Mouse (Mus musculus): ENCODE data around the gene Ttc14. TPM values are rescaled to one million over a fixed set of nuclear protein-coding genes. Genes with fewer than 3 reads are reported as not detected.

The Ttc14 gene
- polyA plus RNA-seq, 1 experiment from 2014 or later = 46.8 TPM

DNA sequence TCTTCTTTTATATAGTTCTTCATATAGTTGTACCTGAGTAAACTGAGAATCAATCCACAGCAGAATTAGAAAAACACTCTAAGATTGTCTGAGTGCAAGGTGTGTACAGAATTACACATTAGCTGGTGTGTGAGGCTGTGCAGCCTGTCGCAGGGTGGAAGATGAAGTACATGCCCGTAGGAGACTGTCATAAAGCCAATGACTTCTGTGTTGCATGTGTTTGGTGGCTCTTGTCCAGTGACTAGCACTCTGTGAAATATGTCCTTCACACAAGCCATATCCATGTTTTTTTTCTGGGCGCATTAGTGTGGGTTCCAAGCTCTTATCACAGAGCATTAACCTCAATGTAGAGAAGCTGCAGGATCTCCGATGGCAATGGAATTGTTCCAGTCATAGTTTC is 51.2 kb downstream of the Ttc14 start:
- no peak overlapping the region for H3K27ac ChIP-seq
- H3K4me3 ChIP-seq = no peak overlapping the region
- no peaks in the 10 kb centered on the region for H3K4me1 ChIP-seq (replicated peaks)
- WGBS = 77% methylated on average over 4 of the region's 4 CpGs
- H3K9me3 ChIP-seq (replicated peaks) = no peaks in the 10 kb centered on the region
- no peaks in the 10 kb centered on the region for H3K36me3 ChIP-seq
- no peak overlapping the region for H3K9ac ChIP-seq
- ATAC-seq (replicated peaks; ENCODE audit: insufficient number of reproducible peaks, insufficient read depth, low FRiP score, low read depth) = no peak
- H3K27me3 ChIP-seq = no peaks in the 10 kb centered on the region
- no peak overlapping the region for H3K4me2 ChIP-seq

DNA sequence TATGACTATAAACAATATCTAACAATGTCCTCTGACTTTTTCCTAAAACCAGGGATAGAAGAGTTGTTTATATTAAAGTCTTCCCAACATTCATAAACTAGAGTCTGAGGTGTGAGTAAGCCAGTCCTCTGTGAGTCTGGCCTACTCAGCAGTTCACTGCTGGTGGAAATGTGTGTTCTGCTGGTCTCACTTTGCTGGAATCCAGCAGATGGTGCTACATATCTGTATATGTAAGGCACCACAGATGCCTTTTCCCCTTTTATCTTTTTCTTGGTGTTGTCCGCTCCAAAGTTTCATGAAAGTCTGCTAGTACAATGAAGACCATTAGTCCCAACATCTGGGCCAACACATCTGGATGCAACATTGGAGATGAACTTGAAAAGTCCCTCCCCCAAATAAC is 53.4 kb downstream of the Ttc14 start:
- H3K4me1 ChIP-seq (replicated peaks) = no peaks in the 10 kb centered on the region
- H3K36me3 ChIP-seq = no peaks in the 10 kb centered on the region
- H3K4me3 ChIP-seq = no peak overlapping the region
- no peak overlapping the region for H3K9ac ChIP-seq
- H3K27me3 ChIP-seq = no peaks in the 10 kb centered on the region
- WGBS = 53% methylated on average over 1 of the region's 1 CpGs
- no peak for ATAC-seq (replicated peaks; ENCODE audit: insufficient number of reproducible peaks, insufficient read depth, low FRiP score, low read depth)
- H3K27ac ChIP-seq = no peak overlapping the region
- H3K4me2 ChIP-seq = no peak overlapping the region
- H3K9me3 ChIP-seq (replicated peaks) = no peaks in the 10 kb centered on the region

DNA sequence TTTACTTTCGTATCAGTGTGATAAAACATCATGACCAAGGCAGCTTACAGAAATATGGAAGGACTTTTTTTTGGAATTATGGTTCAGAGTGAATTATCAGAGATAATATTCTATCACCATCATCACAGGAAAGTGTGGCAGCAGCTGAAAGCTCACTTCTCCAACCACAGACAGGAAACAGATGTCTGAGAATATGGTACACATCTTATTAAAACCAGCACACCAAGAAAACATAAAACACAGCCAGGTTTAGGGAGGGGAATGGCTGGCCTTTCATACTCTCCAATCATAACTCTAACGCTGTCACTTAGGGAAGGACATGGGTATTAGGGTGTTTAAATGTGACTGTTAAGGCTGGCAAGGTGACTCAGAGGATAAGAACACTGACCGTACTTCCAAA is 59.3 kb downstream of the Ttc14 start:
- Histone ChIP-seq H3K27me3 (no peaks in the 10 kb centered on the region), H3K9ac (no peak overlapping the region), H3K36me3 (no peaks in the 10 kb centered on the region), H3K9me3 (replicated peaks) (no peaks in the 10 kb centered on the region), H3K4me3 (no peak overlapping the region), H3K4me1 (replicated peaks) (no peaks in the 10 kb centered on the region), H3K27ac (no peak overlapping the region), H3K4me2 (no peak overlapping the region)
- WGBS = 80% methylated on average over 3 of the region's 3 CpGs
- no peak for ATAC-seq (replicated peaks; ENCODE audit: insufficient number of reproducible peaks, insufficient read depth, low FRiP score, low read depth)

DNA sequence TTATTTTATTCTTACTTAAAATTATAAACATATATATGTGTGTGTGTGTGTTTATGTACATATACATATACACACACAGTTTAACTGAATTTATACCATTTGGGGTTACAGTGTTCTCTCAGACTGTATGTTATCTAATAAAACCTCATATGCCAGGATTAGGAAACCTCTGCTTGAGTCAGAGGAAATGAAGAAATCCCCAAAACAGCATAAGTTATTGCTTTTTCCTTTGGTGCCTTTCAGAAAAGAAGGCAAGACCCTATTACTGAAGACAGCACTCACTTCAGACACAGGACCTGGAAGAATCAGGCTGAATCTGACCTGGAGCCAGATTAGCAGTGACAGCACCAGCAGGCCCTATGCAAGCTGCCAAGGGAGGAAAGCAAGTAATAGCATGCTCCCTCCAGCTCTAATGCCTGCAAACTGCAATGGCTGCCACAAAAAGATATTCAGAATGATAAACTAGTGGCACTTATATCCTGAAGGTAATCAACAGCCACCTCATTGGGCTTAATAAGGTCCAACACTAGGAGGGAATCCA is 64.4 kb downstream of the Ttc14 start:
- no peaks in the 10 kb centered on the region for H3K9me3 ChIP-seq (replicated peaks)
- no peaks in the 10 kb centered on the region for H3K36me3 ChIP-seq
- no peaks in the 10 kb centered on the region for H3K27me3 ChIP-seq
- H3K4me3 ChIP-seq = no peak overlapping the region
- no peak overlapping the region for H3K27ac ChIP-seq
- H3K9ac ChIP-seq = no peak overlapping the region
- ATAC-seq (replicated peaks; ENCODE audit: insufficient number of reproducible peaks, insufficient read depth, low FRiP score, low read depth) = no peak
- no peak overlapping the region for H3K4me2 ChIP-seq
- no peaks in the 10 kb centered on the region for H3K4me1 ChIP-seq (replicated peaks)

Other genes with a start within 250 kb of the Ttc14 start
- gene Ccdc39, start 44.5 kb downstream of the Ttc14 start, polyA plus RNA-seq (2015; fragmentation: Nextera tagmentation; extraction: Ambion mirVana) = 1.3 and 1.9 TPM in 2 replicates
- gene Fxr1, start 220.1 kb downstream of the Ttc14 start, polyA plus RNA-seq (2015; fragmentation: Nextera tagmentation; extraction: Ambion mirVana) = 64.5 and 67.8 TPM in 2 replicates

Data from heart, embryonic 15.5 days (tissue).